Mouse (Mus musculus) lung, embryonic 14.5 days (tissue): ENCODE data around the gene Ccdc184. TPM values are rescaled to one million over a fixed set of nuclear protein-coding genes. Genes with fewer than 3 reads are reported as not detected.

Experiments used
- ATAC-seq: fragments of 200-750 bp; cut with Nextera tagmentation; 2 replicates; pipeline ENCODE4 v1.8.0; 2017; ENCODE audit warnings: mild to moderate bottlenecking, moderate TSS enrichment, moderate library complexity; ENCODE audit not compliant: insufficient read depth
- DNase-seq: peaks from one replicate; pipeline ENCODE4 v3.0.0-alpha.2; 2015
- H3K27ac ChIP-seq: fragments of 300-500 bp; sonication (generic); 2 replicates; pipeline ENCODE4 v1.5.1; 2014; ENCODE audit warnings: low read depth, mild to moderate bottlenecking, moderate library complexity
- H3K27me3 ChIP-seq: fragments of 300-500 bp; sonication (generic); 2 replicates; pipeline ENCODE4 v1.6.1; 2014; ENCODE audit warnings: low read length, control low read depth; ENCODE audit not compliant: insufficient read depth
- H3K36me3 ChIP-seq: fragments of 300-500 bp; sonication (generic); 2 replicates; pipeline ENCODE4 v1.6.1; 2014; ENCODE audit warnings: control low read depth; ENCODE audit not compliant: insufficient read depth
- H3K4me1 ChIP-seq: fragments of 300-500 bp; sonication (generic); 2 replicates; pipeline ENCODE4 v1.6.1; 2014; ENCODE audit warnings: antibody characterized with exemption, control low read depth; ENCODE audit not compliant: insufficient read depth
- H3K4me2 ChIP-seq: fragments of 300-500 bp; sonication (generic); 2 replicates; pipeline ENCODE4 v1.6.1; 2014; ENCODE audit warnings: mild to moderate bottlenecking
- H3K4me3 ChIP-seq: fragments of 300-500 bp; sonication (generic); 2 replicates; pipeline ENCODE4 v1.5.1; 2014; ENCODE audit warnings: low read depth, low read length
- H3K9ac ChIP-seq: fragments of 300-500 bp; sonication (generic); 2 replicates; pipeline ENCODE4 v1.6.1; 2014
- H3K9me3 ChIP-seq: fragments of 300-500 bp; sonication (generic); 2 replicates; pipeline ENCODE4 v1.6.1; 2016; ENCODE audit warnings: low read depth, low read length, control low read depth
- CTCF ChIP-seq: IDR thresholded peaks from 2 replicates; pipeline ENCODE4 v1.5.1; 2016; ENCODE audit warnings: antibody characterized with exemption, low read depth
- WGBS: fragments of 180-500 bp; shearing (Covaris S2); extraction: QIAGEN DNeasy Blood & Tissue Kit; methylation state at CpG from one replicate; pipeline ENCODE4 v1.1.7; 2014; 5-methylcytosine and 5-hydroxymethylcytosine counted together
- polyA plus RNA-seq: library from polyadenylated mRNA; unstranded; fragments of >200 nt; fragmentation: Nextera tagmentation; extraction: Ambion mirVana; gene quantifications from 2 replicates; pipeline ENCODE4 v1.2.1, GENCODE M21; 2014

Ccdc184 gene
- polyA plus RNA-seq, 1 experiment from 2014 or later = not detected

- ATAC-seq (no peak), DNase-seq (no peak)
- 88% methylated on average over 4 of the region's 4 CpGs for WGBS
- Histone ChIP-seq H3K4me2 (no peak overlapping the region), H3K9me3 (no peaks in the 10 kb centered on the region), H3K27me3 (no peaks in the 10 kb centered on the region), H3K4me1 (no peaks in the 10 kb centered on the region), H3K36me3 (peaks cover 71% of the 10 kb centered on the region), H3K27ac (no peak overlapping the region), H3K4me3 (no peak overlapping the region), H3K9ac (no peak overlapping the region)
- TF ChIP-seq CTCF = no peak
Measured at GRCm38 (mm10) chr15:98134034-98134433, 32.9 kb upstream of the Ccdc184 start.

DNA sequence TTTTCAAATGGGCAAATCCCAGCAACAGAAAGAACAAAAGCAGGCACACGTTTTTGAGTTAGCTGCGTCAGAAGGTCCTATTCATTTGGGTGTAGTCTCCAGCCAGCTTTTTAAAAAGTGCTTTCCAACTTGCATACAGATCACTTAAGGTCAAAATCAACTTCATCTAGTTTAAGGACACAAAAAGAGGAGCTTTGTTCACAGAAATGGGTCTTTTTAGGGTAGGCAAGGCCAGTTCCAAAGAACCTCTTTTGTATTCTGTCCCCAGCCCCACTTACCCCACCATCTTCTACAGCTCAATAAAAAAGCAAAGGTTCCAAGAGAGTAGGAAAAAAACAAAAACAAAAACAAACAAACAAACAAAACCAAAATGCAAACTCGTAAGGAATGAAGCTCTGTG, 32.3 kb upstream of the Ccdc184 start:
- no peaks in the 10 kb centered on the region for H3K27me3 ChIP-seq
- TF ChIP-seq CTCF = no peak
- no peak overlapping the region for H3K9ac ChIP-seq
- no peaks in the 10 kb centered on the region for H3K4me1 ChIP-seq
- H3K36me3 ChIP-seq = peaks cover 77% of the 10 kb centered on the region
- no peak overlapping the region for H3K4me3 ChIP-seq
- H3K27ac ChIP-seq = no peak overlapping the region
- H3K4me2 ChIP-seq = no peak overlapping the region
- DNase-seq = no peak
- no peaks in the 10 kb centered on the region for H3K9me3 ChIP-seq
- 81% methylated on average over 3 of the region's 3 CpGs for WGBS
- ATAC-seq = no peak

DNA sequence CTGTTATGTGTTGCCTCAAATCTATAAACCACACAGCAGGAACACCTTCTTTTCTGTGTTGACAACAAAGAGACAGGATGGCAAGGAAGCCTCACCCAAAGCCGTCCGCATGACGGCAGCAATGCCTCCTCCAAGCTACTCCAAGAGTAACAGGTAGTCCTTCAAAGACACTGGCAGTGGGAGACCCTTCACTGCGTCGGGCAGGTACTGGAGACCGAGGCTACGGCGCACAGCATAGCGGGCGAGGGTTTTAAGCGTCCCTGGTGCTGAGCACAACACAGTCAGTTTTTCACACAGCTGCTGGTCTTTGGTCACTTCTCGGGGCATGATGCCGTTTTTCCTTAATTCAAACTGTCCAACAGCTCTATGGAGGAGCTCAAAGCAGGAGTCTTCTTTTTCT, 31.3 kb upstream of the Ccdc184 start:
- Histone ChIP-seq H3K4me3 (no peak overlapping the region), H3K27ac (no peak overlapping the region), H3K9ac (no peak overlapping the region), H3K4me2 (no peak overlapping the region), H3K4me1 (no peaks in the 10 kb centered on the region), H3K27me3 (no peaks in the 10 kb centered on the region), H3K9me3 (no peaks in the 10 kb centered on the region), H3K36me3 (peaks cover 77% of the 10 kb centered on the region)
- WGBS = 94% methylated on average over 13 of the region's 13 CpGs
- no peak for DNase-seq
- TF ChIP-seq CTCF = no peak
- no peak for ATAC-seq

DNA sequence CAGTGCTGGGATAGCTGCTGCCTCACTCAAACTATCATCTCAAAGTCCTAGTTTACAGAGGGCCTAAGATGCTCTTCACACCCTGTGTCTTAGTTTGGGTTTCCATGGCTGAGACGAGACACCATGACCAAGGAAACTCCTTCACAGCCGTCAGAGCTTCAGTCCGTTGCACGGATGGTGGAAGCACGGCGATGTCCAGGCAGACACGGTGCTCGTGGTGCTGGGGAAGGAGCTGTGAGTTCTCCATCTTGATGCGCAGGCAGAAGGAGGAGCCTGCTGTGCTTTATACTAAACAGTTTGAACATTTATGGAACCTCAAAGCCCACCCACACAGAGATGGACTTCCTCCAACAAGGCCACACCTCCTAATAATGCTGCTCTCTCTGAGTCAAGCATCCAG, 30.1 kb upstream of the Ccdc184 start:
- Histone ChIP-seq H3K4me1 (no peaks in the 10 kb centered on the region), H3K36me3 (peaks cover 78% of the 10 kb centered on the region), H3K4me3 (no peak overlapping the region), H3K9ac (no peak overlapping the region), H3K9me3 (no peaks in the 10 kb centered on the region), H3K27ac (no peak overlapping the region), H3K4me2 (no peak overlapping the region), H3K27me3 (no peaks in the 10 kb centered on the region)
- TF ChIP-seq CTCF = no peak
- WGBS = 89% methylated on average over 9 of the region's 9 CpGs
- ATAC-seq (no peak), DNase-seq (no peak)

DNA sequence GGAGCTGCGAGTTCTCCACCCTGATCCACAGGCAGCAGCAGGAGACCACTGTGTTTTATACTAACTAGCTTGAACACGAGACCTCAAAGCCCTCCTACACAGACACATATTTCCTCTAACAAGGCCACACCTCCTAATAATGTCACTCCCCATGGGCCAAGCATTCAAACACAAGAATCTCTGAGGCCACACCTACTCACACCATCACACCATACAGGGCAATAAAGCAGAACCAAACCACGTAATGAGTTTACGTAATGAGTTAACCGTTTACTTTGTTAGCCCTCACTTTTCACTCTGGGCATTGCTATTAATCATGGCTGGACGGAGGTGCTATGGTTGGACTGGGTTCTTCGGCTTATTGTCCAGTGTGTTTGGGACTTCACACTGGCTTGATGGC, 27.2 kb upstream of the Ccdc184 start:
- Histone ChIP-seq H3K4me3 (no peak overlapping the region), H3K9me3 (no peaks in the 10 kb centered on the region), H3K4me2 (no peak overlapping the region), H3K4me1 (no peaks in the 10 kb centered on the region), H3K9ac (no peak overlapping the region), H3K36me3 (peaks cover 67% of the 10 kb centered on the region), H3K27ac (no peak overlapping the region), H3K27me3 (no peaks in the 10 kb centered on the region)
- WGBS = 65% methylated on average over 7 of the region's 7 CpGs
- DNase-seq (no peak), ATAC-seq (no peak)
- no peak for TF ChIP-seq CTCF

- DNase-seq = no peak
- H3K4me2 ChIP-seq = no peak overlapping the region
- no peaks in the 10 kb centered on the region for H3K27me3 ChIP-seq
- no peaks in the 10 kb centered on the region for H3K4me1 ChIP-seq
- H3K36me3 ChIP-seq = peaks cover 57% of the 10 kb centered on the region
- no peak overlapping the region for H3K27ac ChIP-seq
- no peak overlapping the region for H3K4me3 ChIP-seq
- H3K9me3 ChIP-seq = no peaks in the 10 kb centered on the region
- TF ChIP-seq CTCF = no peak
- ATAC-seq = no peak
- H3K9ac ChIP-seq = no peak overlapping the region
- WGBS = 89% methylated on average over 5 of the region's 5 CpGs
Measured at GRCm38 (mm10) chr15:98140809-98141208, 26.1 kb upstream of the Ccdc184 start.

GRCm38 (mm10) chr15:98142515-98142914, 24.4 kb upstream of the Ccdc184 start:
- no peak overlapping the region for H3K27ac ChIP-seq
- ATAC-seq (no peak), DNase-seq (no peak)
- 81% methylated on average over 10 of the region's 10 CpGs for WGBS
- no peak overlapping the region for H3K4me2 ChIP-seq
- no peak overlapping the region for H3K4me3 ChIP-seq
- H3K36me3 ChIP-seq = peaks cover 40% of the 10 kb centered on the region
- no peak overlapping the region for H3K9ac ChIP-seq
- no peaks in the 10 kb centered on the region for H3K9me3 ChIP-seq
- no peak for TF ChIP-seq CTCF
- H3K4me1 ChIP-seq = no peaks in the 10 kb centered on the region
- H3K27me3 ChIP-seq = no peaks in the 10 kb centered on the region
